Mouse (Mus musculus) frontal cortex, adult 2 months (tissue): Measurements from ENCODE around the gene Dll4. TPM values are rescaled to one million over a fixed set of nuclear protein-coding genes. Genes with fewer than 3 reads are reported as not detected.

Experiments used
- DNase-seq, 2 experiments: peaks; one replicate each; pipeline ENCODE4 v3.0.0; 2022; ENCODE audit warnings: low spot score in 1 of 2; ENCODE audit errors: extremely low spot score in 1 of 2
- polyA plus RNA-seq: library from polyadenylated mRNA; depleted of rRNA; stranded (reverse); fragments of >200 nt; gene quantifications from 2 replicates; pipeline ENCODE4 v1.2.3, GENCODE M21; 2012

Dll4 gene
- polyA plus RNA-seq, 1 experiment = 4.2 TPM

DNA sequence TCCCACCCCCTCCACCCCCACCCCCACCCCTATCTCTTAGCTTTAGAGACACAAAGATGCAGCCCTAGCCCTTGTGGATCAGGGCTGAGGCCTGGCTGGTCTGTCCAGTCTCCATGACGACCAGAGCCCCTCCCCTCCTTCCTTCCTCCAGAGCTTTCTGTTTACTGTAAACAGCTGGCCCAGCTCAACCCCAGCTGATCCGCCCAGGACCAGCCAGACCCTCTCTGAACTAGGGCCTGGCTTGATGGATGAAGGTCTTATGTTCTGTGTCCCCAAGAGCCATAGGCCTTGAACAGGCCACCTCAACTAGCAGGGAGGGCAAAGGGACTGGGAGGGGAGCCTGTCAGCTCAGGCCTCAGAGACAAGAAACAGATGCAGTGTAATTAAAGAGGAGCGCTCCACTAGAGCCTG, 20.8 kb upstream of the Dll4 start:
- DNase-seq = no peak

DNA sequence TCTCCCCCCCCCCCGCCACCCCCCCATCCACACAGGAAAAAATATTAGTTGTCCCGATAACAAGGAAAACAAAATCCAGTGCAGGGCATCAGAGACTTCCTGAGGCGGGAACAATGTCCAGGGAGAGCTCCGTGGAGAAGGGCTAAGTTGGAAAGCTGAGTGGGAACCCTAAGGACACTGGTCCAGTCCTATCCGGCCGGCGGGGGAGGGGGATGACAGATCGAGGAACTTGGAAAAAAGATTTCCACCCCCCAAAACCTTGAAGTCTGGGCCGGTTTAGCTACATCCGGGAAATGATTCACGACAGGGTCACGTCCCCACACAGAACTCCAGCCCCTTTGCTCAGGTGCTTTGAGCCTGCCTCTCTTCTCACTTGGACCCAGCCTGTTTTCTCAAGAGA, 14.0 kb upstream of the Dll4 start:
- no peak for DNase-seq

DNA sequence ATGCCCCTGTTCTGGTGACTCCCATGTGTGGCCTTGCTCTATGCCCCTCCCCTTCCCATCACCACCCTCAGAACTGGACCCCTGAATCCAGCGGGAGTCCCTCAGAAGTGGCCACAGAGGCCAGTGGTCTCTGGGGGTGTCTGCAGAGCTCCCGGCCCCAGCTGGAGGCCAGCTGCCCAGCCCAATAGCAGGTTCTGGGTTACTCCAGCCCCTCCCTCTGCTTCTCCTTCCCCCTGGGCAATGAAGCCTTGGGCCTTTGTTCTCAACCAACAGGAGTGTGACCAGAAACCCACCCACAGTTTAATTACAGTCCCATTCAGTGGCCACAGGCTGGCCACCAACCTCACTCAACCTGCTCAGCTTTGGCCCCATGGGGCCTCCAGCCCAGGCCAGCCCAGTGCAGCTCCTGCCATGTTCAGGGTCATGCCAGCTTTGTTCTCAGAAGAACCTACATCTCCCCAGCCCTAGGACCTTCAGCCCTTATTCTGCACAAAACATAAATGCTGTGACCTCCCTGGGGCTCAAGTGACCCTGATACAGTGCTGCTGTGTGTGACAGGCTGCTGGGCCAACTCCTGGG, 13.1 kb upstream of the Dll4 start:
- DNase-seq = no peak

DNA sequence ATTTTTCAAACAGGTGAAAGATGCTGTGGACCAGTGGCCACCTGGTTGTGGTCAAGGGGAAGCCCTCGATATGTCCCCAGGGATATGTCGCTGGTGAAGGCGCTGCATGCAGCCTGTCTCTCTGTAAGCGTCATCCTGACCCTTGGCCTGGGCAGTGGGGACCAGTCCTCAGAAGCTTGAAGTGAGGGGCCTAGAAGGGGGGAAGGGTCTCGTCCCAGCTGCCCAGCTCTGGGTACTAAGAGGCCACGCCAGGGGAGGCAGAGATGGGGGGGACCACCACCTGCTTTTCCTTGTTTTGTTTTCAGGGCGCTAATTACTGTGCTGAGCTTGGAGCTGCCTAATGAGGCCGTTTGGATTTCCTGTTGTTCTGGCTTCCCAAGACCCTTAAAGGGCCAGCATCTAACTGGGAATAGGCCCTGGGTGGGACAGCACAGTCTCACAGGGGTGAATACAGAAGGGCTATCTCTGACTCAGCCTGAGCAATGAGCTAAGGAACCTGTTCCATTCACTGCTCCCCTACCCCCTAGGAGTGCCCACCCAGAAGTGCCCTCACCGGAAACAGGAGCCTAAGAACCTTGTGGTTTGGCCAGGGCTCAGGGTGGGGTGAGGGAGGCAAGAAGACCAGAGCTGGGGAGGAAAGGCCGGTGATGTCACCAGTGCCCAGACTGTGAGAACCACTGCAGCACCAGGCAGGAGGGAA, 11.7 kb upstream of the Dll4 start:
- DNase-seq = no peak

DNA sequence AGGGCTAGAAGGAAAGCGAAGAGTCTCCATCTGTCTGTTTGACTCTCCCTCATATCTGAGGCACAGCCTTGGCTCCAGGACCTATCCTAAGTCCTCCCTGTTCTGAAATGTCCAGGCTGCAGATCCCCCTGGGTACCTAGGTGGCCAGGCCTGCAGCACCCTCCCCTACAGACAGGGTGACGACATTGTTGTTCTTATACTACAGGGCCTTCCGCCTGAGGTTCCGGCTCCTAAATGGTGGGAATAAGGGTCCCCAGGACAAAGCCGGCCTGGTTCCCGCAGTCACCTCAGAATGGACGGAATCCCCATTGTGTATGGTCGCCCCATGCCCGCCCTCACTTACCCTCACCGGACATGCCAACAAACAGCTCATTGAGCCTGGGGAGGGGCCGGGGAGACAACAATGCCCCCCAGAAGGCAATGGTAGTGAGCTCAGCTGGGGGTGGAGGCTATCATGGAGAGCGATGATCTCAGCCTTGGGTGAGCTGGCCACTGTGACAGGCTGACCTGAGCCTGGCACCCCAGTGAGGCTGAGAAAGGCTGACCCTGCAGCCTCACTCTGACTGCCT, 10.8 kb upstream of the Dll4 start:
- DNase-seq = no peak

DNA sequence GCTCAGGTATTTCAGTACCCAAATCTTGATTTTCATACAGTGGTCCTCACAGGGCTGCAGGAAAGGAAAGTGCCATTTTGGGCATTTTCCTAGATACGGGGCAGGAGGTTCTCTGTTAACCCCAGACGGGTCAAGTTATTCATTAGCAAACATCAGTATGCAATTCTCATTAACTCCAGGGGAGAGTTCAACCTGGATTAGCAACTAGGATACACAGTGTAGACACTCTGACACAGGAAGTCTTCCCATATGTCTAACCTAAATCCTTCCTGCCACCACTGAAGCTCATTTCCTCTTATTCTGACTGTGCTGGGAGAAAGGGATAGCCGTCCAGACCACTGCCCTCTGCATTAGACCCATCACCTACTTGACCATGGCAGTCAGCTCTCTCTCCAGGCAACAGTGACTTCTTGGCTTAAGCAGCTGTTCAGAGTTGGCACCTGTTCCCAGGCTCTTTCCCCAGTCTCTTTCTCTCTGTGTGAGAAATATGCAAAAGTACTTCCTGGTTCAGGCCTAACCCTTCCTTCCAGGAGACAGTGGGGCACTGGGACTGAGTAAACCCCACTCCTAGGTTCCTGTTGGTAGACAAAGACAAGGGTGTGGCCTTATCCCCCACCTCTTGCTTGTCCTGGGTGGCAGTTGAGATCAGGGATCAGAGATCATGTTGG, 7.4 kb upstream of the Dll4 start:
- DNase-seq = no peak

DNA sequence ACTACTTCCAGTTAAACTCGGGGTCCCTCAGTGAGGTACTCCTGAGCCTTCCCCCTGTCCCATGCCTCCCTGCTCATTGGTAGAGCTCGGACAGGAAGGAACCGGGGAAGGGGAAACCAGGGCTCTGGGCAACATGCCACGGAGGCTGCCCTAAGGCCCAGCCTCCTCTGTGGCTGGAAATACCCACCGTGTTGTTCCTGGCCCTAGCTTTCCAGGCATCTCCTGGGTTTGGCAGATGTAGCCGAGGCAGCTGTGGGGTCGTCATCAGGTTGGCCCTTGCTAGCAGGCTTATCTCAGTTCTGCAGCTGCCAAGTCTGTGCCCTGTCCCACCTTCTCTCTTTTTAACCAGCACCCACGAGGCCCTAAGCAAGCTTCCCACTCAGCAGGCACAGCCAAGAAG, 5.0 kb upstream of the Dll4 start:
- no peak for DNase-seq

DNA sequence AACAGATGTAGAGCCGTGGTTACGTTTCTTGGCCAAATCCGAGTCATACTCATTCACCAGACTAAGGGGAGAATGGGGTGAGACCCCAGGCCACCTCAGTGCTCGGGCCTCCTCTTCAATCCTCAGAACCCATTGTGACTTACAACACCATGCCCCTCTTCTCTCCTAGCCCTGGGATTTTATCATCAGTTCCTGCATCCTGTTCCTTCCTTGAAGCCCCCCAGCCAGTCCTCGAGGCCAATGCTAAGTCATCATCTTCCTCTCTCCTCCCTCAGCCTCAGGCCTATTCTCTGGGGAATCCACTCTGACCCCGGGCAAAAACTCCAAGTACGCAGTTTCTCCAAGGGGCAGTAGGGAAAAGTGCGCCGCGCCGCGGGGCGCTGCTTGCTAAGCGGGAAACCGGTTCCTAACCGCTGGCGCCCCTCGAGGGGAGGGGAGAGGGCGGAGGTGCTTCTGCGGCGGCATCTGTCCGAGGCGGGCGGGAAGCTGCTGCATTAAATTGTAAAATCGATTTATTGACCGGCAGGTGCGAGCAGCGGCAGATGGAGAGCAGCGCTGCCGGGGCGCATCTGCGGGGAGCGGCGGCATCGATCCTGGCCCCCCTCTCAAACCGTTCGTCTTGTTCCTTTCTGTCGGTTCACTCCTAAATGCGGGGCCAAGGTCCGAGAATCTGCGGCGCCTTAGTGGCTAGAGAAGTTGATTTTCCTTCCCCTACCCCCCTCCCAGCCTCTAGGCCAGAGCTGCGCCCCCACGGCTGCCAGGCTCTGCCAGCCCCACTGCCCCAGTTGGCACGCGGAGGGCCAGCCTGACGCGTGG, 3.6 kb upstream of the Dll4 start:
- no peak for DNase-seq

DNA sequence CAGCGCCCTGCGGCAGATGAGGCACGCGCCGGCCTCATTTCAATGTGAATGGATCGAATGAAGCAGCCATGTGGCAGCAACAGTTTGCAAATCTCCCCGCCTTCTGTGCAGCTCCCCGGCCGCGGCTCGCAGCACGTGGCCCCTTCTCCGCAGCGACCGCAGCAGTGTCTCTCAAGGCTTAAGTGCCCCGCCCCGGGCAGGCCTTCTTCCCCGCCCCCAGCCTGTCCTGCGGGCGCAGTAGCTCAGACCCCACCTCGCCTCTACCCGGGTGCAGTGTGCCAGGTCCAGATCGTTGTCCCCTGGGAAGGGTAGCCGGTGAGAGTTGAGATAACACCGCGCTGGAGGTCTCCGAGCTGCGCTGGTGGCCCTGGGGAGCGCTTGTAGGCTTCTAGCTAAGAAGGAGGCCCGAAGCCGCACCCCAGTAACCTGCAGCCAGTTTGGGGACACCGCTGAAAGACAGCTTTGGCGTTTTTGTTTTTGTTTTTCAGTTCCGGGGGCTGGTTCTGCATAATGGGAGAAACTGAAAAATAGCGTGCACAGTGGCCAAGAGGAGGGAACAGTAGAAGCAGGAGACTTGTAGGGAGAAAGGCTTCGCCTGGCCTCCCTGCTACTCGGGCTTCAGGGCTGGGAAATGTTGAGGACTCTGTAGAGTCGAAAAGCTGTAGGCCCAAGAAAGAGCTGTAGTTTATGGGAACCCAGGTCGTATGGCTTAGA, 2.8 kb upstream of the Dll4 start:
- DNase-seq = peak in 1 of 2 experiments; percentile 64

DNA sequence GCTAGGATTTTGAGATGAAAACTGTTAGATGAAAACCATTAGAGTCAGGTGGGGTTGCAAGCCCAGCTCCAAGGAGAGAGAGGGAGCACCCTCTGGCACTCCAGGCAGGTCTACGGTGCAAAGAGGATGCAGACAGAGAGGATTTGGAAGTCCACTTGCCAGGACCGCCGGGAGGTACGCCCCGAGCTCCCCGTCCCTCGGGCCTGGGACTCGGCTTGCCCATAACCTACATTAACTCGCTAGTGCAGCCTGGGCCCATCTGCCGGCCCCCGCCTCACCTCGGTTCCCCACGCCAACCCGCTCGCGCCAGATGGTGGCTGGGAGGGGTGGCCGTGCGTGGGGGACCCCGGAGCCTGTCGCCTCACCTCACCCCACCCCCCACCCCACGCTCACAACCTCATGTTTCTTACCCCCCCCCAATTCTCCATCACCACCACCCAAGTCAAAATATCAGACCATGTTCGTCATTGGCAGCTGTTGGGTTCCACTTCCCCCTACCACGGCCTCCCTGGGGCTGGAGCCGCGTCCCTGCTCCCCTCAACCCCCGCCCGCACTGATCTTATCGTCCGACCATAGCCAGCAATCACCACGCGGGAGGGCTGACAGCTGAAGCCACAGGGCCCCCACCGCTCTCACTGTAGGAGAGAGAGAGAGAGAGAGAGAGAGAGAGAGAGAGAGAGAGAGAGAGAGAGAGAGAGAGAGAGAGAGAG, 1.6 kb upstream of the Dll4 start:
- no peak for DNase-seq

DNA sequence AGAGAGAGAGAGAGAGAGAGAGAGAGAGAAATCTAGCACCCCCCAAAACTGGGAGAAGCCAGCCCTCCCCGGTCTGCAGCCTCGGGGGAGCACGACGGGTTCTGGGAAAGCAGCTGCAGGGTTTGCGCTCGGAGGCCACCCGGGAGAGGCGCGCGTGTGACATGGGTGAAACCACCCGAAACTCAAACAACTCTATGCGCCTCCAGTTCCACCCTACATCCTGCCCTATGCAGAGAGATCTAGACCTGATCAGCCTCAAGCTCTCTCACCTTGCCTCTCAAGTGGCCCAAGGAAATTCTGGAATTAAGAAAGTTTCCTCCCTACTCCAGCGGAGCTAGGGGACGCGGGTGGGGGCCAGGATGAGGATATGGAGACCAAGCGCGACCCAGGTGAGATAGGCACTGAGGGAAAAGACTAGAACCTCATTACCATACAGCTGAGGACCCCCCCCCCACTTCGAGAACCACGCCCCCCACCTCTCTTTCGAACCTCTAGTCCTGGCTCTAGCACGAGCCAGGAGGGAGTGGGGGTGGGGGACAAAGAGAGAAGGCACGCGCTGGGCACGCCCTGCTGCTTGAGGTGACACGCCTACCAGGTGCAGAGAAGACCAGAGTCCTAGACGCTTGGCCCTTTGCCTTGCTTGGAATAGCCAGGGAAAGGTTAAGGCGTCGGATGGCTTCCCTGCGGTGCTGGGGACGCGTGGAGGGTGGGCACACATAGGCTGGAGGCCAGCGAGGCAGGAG, 837 bp upstream of the Dll4 start:
- no peak for DNase-seq

DNA sequence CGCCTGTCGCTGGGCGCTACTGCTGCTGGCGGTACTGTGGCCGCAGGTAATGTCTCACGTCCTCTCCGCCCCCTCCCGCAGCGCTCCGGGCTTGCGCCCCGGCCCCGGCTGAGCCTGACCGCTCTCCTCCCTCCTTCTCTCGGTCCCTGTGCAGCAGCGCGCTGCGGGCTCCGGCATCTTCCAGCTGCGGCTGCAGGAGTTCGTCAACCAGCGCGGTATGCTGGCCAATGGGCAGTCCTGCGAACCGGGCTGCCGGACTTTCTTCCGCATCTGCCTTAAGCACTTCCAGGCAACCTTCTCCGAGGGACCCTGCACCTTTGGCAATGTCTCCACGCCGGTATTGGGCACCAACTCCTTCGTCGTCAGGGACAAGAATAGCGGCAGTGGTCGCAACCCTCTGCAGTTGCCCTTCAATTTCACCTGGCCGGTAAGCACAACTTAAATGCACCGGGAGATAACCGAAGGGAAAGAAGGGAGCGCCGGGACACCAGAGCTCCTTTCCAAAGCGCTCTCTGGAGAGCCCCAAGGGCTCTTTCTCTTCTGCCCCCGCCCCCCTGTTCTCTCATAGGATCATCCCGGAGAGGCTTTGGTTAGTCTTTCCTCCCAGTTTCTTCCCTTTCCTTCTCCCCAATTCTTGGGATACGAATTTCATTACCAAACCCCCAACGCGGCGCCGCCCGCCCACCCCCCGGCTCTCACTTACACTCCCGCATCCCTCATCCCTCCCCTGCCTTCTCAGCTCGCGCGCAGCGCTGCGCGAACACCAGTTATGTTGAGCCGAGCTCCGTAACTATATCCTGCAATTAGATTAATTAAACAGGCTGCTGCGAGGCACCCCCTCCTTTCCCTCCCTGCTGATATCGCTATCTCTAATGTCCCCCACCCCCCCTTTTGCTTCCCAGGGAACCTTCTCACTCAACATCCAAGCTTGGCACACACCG, 847 bp downstream of the Dll4 start:
- DNase-seq = no peak

DNA sequence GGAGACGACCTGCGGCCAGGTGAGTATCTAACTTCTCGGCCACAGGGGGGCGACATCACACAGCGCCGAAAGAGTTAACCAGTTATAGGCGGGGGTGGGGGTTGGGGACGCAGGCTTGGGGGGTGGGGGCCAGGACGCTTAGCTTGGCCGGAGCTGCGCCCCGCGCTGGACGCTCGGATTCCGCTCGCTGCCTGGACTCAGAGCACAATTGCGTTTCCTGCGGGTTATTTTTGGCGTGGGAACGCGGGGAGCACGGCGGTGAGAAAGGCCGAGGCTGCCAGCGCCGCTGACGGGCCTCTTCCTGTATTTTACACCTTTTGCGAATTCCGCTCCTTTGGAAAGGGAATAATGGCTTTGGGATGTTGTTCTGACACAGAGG, 1.5 kb downstream of the Dll4 start:
- DNase-seq = peak in 1 of 2 experiments; percentile 41

DNA sequence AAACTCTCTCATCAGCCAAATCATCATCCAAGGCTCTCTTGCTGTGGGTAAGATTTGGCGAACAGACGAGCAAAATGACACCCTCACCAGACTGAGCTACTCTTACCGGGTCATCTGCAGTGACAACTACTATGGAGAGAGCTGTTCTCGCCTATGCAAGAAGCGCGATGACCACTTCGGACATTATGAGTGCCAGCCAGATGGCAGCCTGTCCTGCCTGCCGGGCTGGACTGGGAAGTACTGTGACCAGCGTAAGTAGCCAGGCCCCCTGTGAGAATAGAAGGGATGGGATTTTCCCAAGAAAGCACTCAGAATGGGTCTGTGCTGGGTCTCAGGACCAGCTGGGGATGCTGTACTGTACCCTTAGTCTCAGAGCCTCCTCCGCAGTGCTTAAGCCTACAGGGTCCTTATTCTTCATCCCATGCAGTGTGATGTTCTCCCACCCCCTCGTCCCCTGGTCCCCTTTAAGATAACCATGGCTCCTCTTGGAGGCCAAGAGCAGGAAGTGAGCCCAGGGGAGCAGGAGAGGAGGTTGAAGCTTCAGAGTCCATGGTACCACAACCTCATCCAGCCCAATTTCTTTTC, 2.5 kb downstream of the Dll4 start:
- no peak for DNase-seq

DNA sequence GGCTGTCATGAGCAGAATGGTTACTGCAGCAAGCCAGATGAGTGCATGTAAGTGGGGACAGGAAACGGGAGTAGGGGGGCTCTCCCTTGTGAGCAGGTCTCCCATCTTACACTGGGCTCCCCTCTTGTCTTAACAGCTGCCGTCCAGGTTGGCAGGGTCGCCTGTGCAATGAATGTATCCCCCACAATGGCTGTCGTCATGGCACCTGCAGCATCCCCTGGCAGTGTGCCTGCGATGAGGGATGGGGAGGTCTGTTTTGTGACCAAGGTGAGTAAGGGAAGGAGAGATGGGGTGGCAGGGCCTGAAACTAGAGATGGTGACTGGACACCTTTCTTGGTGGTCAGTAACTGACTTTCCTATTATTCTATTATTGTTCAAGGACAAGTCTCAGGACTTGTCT, 3.0 kb downstream of the Dll4 start:
- DNase-seq = no peak

DNA sequence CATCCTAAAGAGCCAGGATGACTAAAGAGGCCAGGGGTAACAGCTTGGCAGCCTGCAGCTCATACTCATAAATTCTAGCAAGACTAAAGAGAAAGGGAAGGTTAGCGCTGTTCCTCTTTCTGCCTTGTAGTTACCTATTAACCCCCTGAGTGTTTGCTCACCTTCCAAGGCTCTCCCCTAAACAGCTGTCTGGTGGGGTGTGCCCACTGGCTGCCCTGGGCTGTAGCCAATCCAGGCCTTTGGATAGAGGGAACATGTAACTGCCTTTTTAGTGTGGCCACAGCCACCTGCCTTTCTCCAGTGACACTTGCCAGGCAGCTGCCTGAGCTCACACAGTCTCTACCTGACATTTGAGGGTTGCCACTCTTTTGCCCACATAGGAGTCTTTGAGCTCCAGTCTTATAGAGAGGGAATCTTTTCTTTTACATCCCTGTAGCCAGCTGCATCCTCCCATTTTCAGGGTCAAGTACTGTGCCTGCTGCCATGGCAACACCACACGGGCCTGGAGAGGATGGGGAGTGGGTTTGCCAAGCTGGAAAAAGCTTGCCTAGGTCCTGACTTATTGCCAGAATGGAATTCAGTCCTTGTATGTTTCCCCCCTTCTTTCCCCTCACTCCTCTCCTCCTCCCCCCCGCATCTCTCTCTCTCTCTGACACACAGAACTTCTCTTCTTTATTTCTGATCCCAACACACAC, 3.7 kb downstream of the Dll4 start:
- no peak for DNase-seq

DNA sequence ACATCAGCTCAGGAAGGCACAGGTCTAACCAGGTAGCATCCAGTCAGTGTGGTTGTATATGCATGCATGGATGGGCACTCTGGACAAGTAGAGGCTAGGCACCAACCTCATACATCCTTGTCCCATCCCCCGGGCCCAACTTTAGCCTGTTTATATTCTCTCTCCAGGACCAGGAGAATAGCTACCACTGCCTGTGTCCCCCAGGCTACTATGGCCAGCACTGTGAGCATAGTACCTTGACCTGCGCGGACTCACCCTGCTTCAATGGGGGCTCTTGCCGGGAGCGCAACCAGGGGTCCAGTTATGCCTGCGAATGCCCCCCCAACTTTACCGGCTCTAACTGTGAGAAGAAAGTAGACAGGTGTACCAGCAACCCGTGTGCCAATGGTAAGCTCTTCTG, 5.2 kb downstream of the Dll4 start:
- DNase-seq = no peak
